Mouse (Mus musculus) right cerebral cortex, adult 2 months (tissue): ENCODE results near the gene Notch1.

Experiments
- DNase-seq, 2 experiments: peaks; one replicate each; pipeline ENCODE4 v3.0.0; 2021 to 2022; ENCODE audit warnings: low spot score in 2 of 2

Gene Notch1

DNA sequence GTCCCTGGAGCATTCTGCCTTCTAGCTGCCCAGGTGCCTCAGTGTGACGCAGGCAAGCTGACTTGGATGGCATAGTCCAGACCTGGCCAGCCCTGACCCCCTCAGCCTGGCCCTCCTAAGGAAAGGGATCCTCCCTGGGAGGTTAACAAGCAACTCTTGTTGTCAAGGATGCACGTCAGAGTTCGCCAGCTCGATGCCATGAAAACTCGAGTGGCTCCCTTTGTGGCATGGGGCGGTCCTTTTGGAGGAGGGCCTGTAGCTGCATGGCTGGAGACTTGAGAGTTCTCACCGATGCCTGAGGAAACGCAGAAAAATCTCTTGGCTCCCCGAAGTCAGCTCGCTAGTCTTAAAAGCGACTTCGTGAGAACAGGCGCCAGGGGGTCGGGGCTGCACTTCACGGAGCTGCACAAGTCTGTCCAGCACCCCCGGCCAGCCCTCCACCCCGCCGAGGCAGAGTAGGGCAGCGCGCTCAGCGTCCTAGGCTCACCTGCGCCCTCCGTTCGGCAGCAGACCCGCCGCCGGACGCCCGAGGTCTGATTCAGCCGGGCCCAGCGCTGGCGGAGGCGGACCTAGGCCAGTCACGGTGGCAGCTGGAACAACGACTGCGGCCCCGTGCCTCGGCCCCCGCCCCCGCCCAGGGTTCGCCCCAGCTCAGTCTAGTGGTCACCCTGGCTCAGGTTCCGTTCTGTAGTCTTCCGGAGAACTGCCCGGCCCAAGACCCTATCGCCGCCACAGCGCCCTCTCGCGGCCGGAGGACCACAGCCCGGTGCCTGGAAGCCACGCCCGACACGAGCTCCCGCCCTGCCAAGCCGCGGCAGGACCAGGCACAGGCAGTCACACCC, 107.7 kb downstream of the Notch1 start, which contains the start of gene Inpp5e:
Inpp5e (minus strand) TSS at position 689 of the 842 bp plus-strand sequence.
- peak; percentile 97 to 98 for DNase-seq
